Mouse (Mus musculus): ENCODE measurements around the gene Gpr173. TPM values are rescaled to one million over a fixed set of nuclear protein-coding genes. Genes with fewer than 3 reads are reported as not detected.
A peak's percentile ranks its signal among the peaks of the same experiment; 100 is the strongest.

The Gpr173 gene
- polyA plus RNA-seq, 1 experiment, result 4.5 TPM

GRCm38 (mm10) chrX:152352553-152353153, 15.9 kb downstream of the Gpr173 start:
- Histone ChIP-seq H3ac (ENCODE audit: control insufficient read depth, insufficient read length, low read depth) (no peak overlapping the region), H3K4me3 (ENCODE audit: insufficient read depth, poor library complexity, severe bottlenecking) (no peak overlapping the region), H3K79me2 (ENCODE audit: control insufficient read depth, insufficient read depth) (no peaks in the 10 kb centered on the region), H3K79me3 (ENCODE audit: low read depth) (no peaks in the 10 kb centered on the region), H3K27me3 (ENCODE audit: control insufficient read depth, insufficient read depth, insufficient read length) (no peaks in the 10 kb centered on the region), H3K36me3 (ENCODE audit: control insufficient read depth, insufficient read depth) (no peaks in the 10 kb centered on the region)
- TF ChIP-seq MYOG (IDR thresholded peaks at IDR 0.05; ENCODE audit: control insufficient read depth, extremely low read depth, insufficient read length) (no peak), FOSL1 (IDR thresholded peaks at IDR 0.05; ENCODE audit: insufficient read depth, low read length, poor library complexity, severe bottlenecking) (no peak), USF1 (IDR thresholded peaks at IDR 0.05; ENCODE audit: low read depth) (no peak), MAX (IDR thresholded peaks at IDR 0.05) (no peak), CTCF (IDR thresholded peaks at IDR 0.05; ENCODE audit: control insufficient read depth, insufficient read depth, insufficient read length) (no peak)

GRCm38 (mm10) chrX:152347041-152347440, 21.5 kb downstream of the Gpr173 start:
- Histone ChIP-seq H3K27me3 (ENCODE audit: control insufficient read depth, insufficient read depth, insufficient read length) (no peaks in the 10 kb centered on the region), H3K79me3 (ENCODE audit: low read depth) (no peaks in the 10 kb centered on the region), H3ac (ENCODE audit: control insufficient read depth, insufficient read length, low read depth) (no peak overlapping the region), H3K79me2 (ENCODE audit: control insufficient read depth, insufficient read depth) (peaks cover 1% of the 10 kb centered on the region), H3K4me3 (ENCODE audit: insufficient read depth, poor library complexity, severe bottlenecking) (no peak overlapping the region), H3K36me3 (ENCODE audit: control insufficient read depth, insufficient read depth) (no peaks in the 10 kb centered on the region)
- TF ChIP-seq MYOG (IDR thresholded peaks at IDR 0.05; ENCODE audit: control insufficient read depth, extremely low read depth, insufficient read length) (no peak), MYOD1 (IDR thresholded peaks at IDR 0.05; ENCODE audit: control insufficient read depth, insufficient read length, low read depth) (no peak), CTCF (IDR thresholded peaks at IDR 0.05; ENCODE audit: control insufficient read depth, insufficient read depth, insufficient read length) (no peak)

- H3K36me3 ChIP-seq (ENCODE audit: control insufficient read depth, insufficient read depth), result no peaks in the 10 kb centered on the region
- H3ac ChIP-seq (ENCODE audit: control insufficient read depth, insufficient read length, low read depth), result no peak overlapping the region
- no peak overlapping the region for H3K4me3 ChIP-seq (ENCODE audit: insufficient read depth, poor library complexity, severe bottlenecking)
- peaks cover 6% of the 10 kb centered on the region for H3K79me2 ChIP-seq (ENCODE audit: control insufficient read depth, insufficient read depth)
- peaks cover under 1% of the 10 kb centered on the region for H3K79me3 ChIP-seq (ENCODE audit: low read depth)
- H3K27me3 ChIP-seq (ENCODE audit: control insufficient read depth, insufficient read depth, insufficient read length), result no peaks in the 10 kb centered on the region
- TF ChIP-seq FOSL1 (IDR thresholded peaks at IDR 0.05; ENCODE audit: insufficient read depth, low read length, poor library complexity, severe bottlenecking), result no peak
- no peak for TF ChIP-seq CTCF (IDR thresholded peaks at IDR 0.05; ENCODE audit: control insufficient read depth, insufficient read depth, insufficient read length)
- no peak for TF ChIP-seq USF1 (IDR thresholded peaks at IDR 0.05; ENCODE audit: low read depth)
- no peak for TF ChIP-seq MYOG (IDR thresholded peaks at IDR 0.05; ENCODE audit: control insufficient read depth, extremely low read depth, insufficient read length)
- TF ChIP-seq MYOD1 (IDR thresholded peaks at IDR 0.05; ENCODE audit: control insufficient read depth, insufficient read length, low read depth), result no peak
- TF ChIP-seq CEBPB (IDR thresholded peaks at IDR 0.05; ENCODE audit: low read depth), result no peak
- TF ChIP-seq MAX (IDR thresholded peaks at IDR 0.05), result no peak
Observed at GRCm38 (mm10) chrX:152346587-152346986, 21.9 kb downstream of the Gpr173 start.

GRCm38 (mm10) chrX:152342903-152343302, 25.6 kb downstream of the Gpr173 start:
- peaks cover 10% of the 10 kb centered on the region for H3K36me3 ChIP-seq (ENCODE audit: control insufficient read depth, insufficient read depth)
- H3K79me2 ChIP-seq (ENCODE audit: control insufficient read depth, insufficient read depth), result peaks cover 28% of the 10 kb centered on the region
- H3ac ChIP-seq (ENCODE audit: control insufficient read depth, insufficient read length, low read depth), result no peak overlapping the region
- TF ChIP-seq CEBPB (IDR thresholded peaks at IDR 0.05; ENCODE audit: low read depth) (no peak), MYOD1 (IDR thresholded peaks at IDR 0.05; ENCODE audit: control insufficient read depth, insufficient read length, low read depth) (no peak), CTCF (IDR thresholded peaks at IDR 0.05; ENCODE audit: control insufficient read depth, insufficient read depth, insufficient read length) (no peak), MYOG (IDR thresholded peaks at IDR 0.05; ENCODE audit: control insufficient read depth, extremely low read depth, insufficient read length) (no peak), FOSL1 (IDR thresholded peaks at IDR 0.05; ENCODE audit: insufficient read depth, low read length, poor library complexity, severe bottlenecking) (no peak), USF1 (IDR thresholded peaks at IDR 0.05; ENCODE audit: low read depth) (no peak), MAX (IDR thresholded peaks at IDR 0.05) (no peak)
- no peaks in the 10 kb centered on the region for H3K27me3 ChIP-seq (ENCODE audit: control insufficient read depth, insufficient read depth, insufficient read length)
- H3K79me3 ChIP-seq (ENCODE audit: low read depth), result peaks cover 9% of the 10 kb centered on the region
- peak overlapping the region; percentile 21 for H3K4me3 ChIP-seq (ENCODE audit: insufficient read depth, poor library complexity, severe bottlenecking)

GRCm38 (mm10) chrX:152342358-152342901, 26.1 kb downstream of the Gpr173 start, which contains the start of gene Tspyl2:
TSS of gene Tspyl2 (minus strand) at chrX:152342425.
- Histone ChIP-seq H3K4me3 (ENCODE audit: insufficient read depth, poor library complexity, severe bottlenecking) (peak within 1 kb of the TSS; percentile 42), H3ac (ENCODE audit: control insufficient read depth, insufficient read length, low read depth) (peak within 1 kb of the TSS; percentile 72), H3K79me3 (ENCODE audit: low read depth) (peaks cover 9% of the 10 kb centered on the region), H3K79me2 (ENCODE audit: control insufficient read depth, insufficient read depth) (peaks cover 28% of the 10 kb centered on the region), H3K36me3 (ENCODE audit: control insufficient read depth, insufficient read depth) (peaks cover 10% of the 10 kb centered on the region), H3K27me3 (ENCODE audit: control insufficient read depth, insufficient read depth, insufficient read length) (no peaks in the 10 kb centered on the region)
- no peak for TF ChIP-seq USF1 (IDR thresholded peaks at IDR 0.05; ENCODE audit: low read depth)
- TF ChIP-seq CEBPB (IDR thresholded peaks at IDR 0.05; ENCODE audit: low read depth), result no peak
- no peak for TF ChIP-seq CTCF (IDR thresholded peaks at IDR 0.05; ENCODE audit: control insufficient read depth, insufficient read depth, insufficient read length)

GRCm38 (mm10) chrX:152341496-152341895, 27.0 kb downstream of the Gpr173 start:
- Histone ChIP-seq H3ac (ENCODE audit: control insufficient read depth, insufficient read length, low read depth) (peak overlapping the region; percentile 51), H3K4me3 (ENCODE audit: insufficient read depth, poor library complexity, severe bottlenecking) (peak overlapping the region; percentile 42), H3K36me3 (ENCODE audit: control insufficient read depth, insufficient read depth) (peaks cover 10% of the 10 kb centered on the region), H3K27me3 (ENCODE audit: control insufficient read depth, insufficient read depth, insufficient read length) (no peaks in the 10 kb centered on the region), H3K79me3 (ENCODE audit: low read depth) (peaks cover 9% of the 10 kb centered on the region), H3K79me2 (ENCODE audit: control insufficient read depth, insufficient read depth) (peaks cover 28% of the 10 kb centered on the region)
- TF ChIP-seq FOSL1 (IDR thresholded peaks at IDR 0.05; ENCODE audit: insufficient read depth, low read length, poor library complexity, severe bottlenecking) (no peak), USF1 (IDR thresholded peaks at IDR 0.05; ENCODE audit: low read depth) (no peak), CTCF (IDR thresholded peaks at IDR 0.05; ENCODE audit: control insufficient read depth, insufficient read depth, insufficient read length) (no peak), MAX (IDR thresholded peaks at IDR 0.05) (no peak), CEBPB (IDR thresholded peaks at IDR 0.05; ENCODE audit: low read depth) (no peak), MYOD1 (IDR thresholded peaks at IDR 0.05; ENCODE audit: control insufficient read depth, insufficient read length, low read depth) (no peak), MYOG (IDR thresholded peaks at IDR 0.05; ENCODE audit: control insufficient read depth, extremely low read depth, insufficient read length) (no peak)

All from C2C12 (cell line).